ENCODE assay signal across 8 mouse cellular contexts in genomic region chr1:55236890-55237642, GRCm38 (mm10). TPM values are rescaled to one million over a fixed set of nuclear protein-coding genes. Genes with fewer than 3 reads are reported as not detected.
DNase-seq lines count a peak whose midpoint lies in the region; ATAC-seq and TF ChIP-seq lines count a peak whose summit lies in the region.

Mars2 (plus strand) TSS chr1:55237177.

- peaks cover 46% of the 10 kb centered on the region for H3K79me3 ChIP-seq in C2C12 (ENCODE audit: low read depth)

- WGBS in heart, embryonic 11.5 days (ENCODE audit: insufficient replicate concordance), result under 1% methylated on average over 82 of the region's 82 CpGs
- under 1% methylated on average over 82 of the region's 82 CpGs for WGBS in kidney, postnatal 0 days
- WGBS in liver, embryonic 12.5 days (ENCODE audit: insufficient replicate concordance), result under 1% methylated on average over 82 of the region's 82 CpGs
- WGBS in stomach, embryonic 15.5 days, result under 1% methylated on average over 82 of the region's 82 CpGs

- TF ChIP-seq CTCF in C2C12 (IDR thresholded peaks at IDR 0.05; ENCODE audit: control insufficient read depth, insufficient read depth, insufficient read length), result no peak
- TF ChIP-seq CTCF in brain, embryonic 14.5 days (IDR thresholded peaks at IDR 0.05; ENCODE audit: borderline replicate concordance, extremely low read depth, insufficient read depth, insufficient read length), result 0 out of 2 replicates have a peak, but pooled peaks have one; percentile 21
- peak; percentile 45 for TF ChIP-seq CTCF in kidney, postnatal 0 days (IDR thresholded peaks at IDR 0.05; ENCODE audit: low read depth)

- H3K79me2 ChIP-seq in C2C12 (ENCODE audit: control insufficient read depth, insufficient read depth), result peaks cover 50% of the 10 kb centered on the region

- 0 out of 2 replicates have a peak within 1 kb of the TSS, but pooled peaks have one; percentile 47 for H3K27ac ChIP-seq in heart, embryonic 11.5 days (ENCODE audit: low read depth, low read length)
- peak within 1 kb of the TSS; percentile 58; the same call in 1 of the 2 replicates for H3K27ac ChIP-seq in kidney, postnatal 0 days
- peak within 1 kb of the TSS; percentile 89 for H3K27ac ChIP-seq in liver, embryonic 12.5 days
- peak within 1 kb of the TSS; percentile 75 for H3K27ac ChIP-seq in stomach, embryonic 15.5 days

- peak within 1 kb of the TSS; percentile 98 for H3K4me2 ChIP-seq in heart, embryonic 11.5 days
- peak within 1 kb of the TSS; percentile 98 for H3K4me2 ChIP-seq in kidney, postnatal 0 days (ENCODE audit: low read length)
- peak within 1 kb of the TSS; percentile 92 for H3K4me2 ChIP-seq in liver, embryonic 12.5 days
- H3K4me2 ChIP-seq in stomach, embryonic 15.5 days, result peak within 1 kb of the TSS; percentile 92

- peaks cover 19% of the 10 kb centered on the region for H3K36me3 ChIP-seq in C2C12 (ENCODE audit: control insufficient read depth, insufficient read depth)
- peaks cover 10% of the 10 kb centered on the region for H3K36me3 ChIP-seq in erythroblast, embryonic 14.5 days (ENCODE audit: control insufficient read depth)
- H3K36me3 ChIP-seq in heart, embryonic 11.5 days (ENCODE audit: control insufficient read depth, insufficient read depth, low read length), result no peaks in the 10 kb centered on the region
- no peaks in the 10 kb centered on the region for H3K36me3 ChIP-seq in kidney, postnatal 0 days (ENCODE audit: insufficient read depth, low read length)
- H3K36me3 ChIP-seq in liver, embryonic 12.5 days, result peaks cover 8% of the 10 kb centered on the region
- H3K36me3 ChIP-seq in stomach, embryonic 15.5 days, result no peaks in the 10 kb centered on the region

- H3K4me1 ChIP-seq in erythroblast, embryonic 14.5 days (ENCODE audit: control insufficient read depth), result peaks cover 49% of the 10 kb centered on the region
- peaks cover 13% of the 10 kb centered on the region for H3K4me1 ChIP-seq in heart, embryonic 11.5 days (ENCODE audit: control insufficient read depth, insufficient read depth, low read length)
- peaks cover 13% of the 10 kb centered on the region; the same call in 1 of the 2 replicates for H3K4me1 ChIP-seq in kidney, postnatal 0 days (replicated peaks; ENCODE audit: insufficient read depth, low read length)
- peaks cover 43% of the 10 kb centered on the region for H3K4me1 ChIP-seq in liver, embryonic 12.5 days
- peaks cover 13% of the 10 kb centered on the region for H3K4me1 ChIP-seq in stomach, embryonic 15.5 days

- peak; percentile 96 for ATAC-seq in heart, embryonic 11.5 days (replicated peaks; ENCODE audit: insufficient number of reproducible peaks, low FRiP score, low TSS enrichment)
- ATAC-seq in kidney, postnatal 0 days (replicated peaks; ENCODE audit: low FRiP score, low read depth), result peak; percentile 98
- ATAC-seq in liver, embryonic 12.5 days, result peak; percentile 97
- peak; percentile 98 for ATAC-seq in stomach, embryonic 15.5 days (ENCODE audit: insufficient read depth, low FRiP score, low read depth)

- H3K4me3 ChIP-seq in C2C12 (ENCODE audit: insufficient read depth, poor library complexity, severe bottlenecking), result peak within 1 kb of the TSS; percentile 79
- H3K4me3 ChIP-seq in erythroblast, embryonic 14.5 days (replicated peaks), result peak within 1 kb of the TSS; percentile 78
- peak within 1 kb of the TSS; percentile 65 for H3K4me3 ChIP-seq in heart, embryonic 11.5 days (ENCODE audit: low read depth, low read length)
- peak within 1 kb of the TSS; percentile 63 for H3K4me3 ChIP-seq in kidney, postnatal 0 days (replicated peaks; ENCODE audit: low read depth, low read length)
- H3K4me3 ChIP-seq in liver, embryonic 12.5 days, result peak within 1 kb of the TSS; percentile 74
- peak within 1 kb of the TSS; percentile 90 for H3K4me3 ChIP-seq in stomach, embryonic 15.5 days (replicated peaks)

- peak; percentile 94 for TF ChIP-seq POLR2A in brain, embryonic 14.5 days (IDR thresholded peaks at IDR 0.05; ENCODE audit: borderline replicate concordance, extremely low read depth, insufficient read depth, insufficient read length, poor library complexity, severe bottlenecking)

- H3ac ChIP-seq in C2C12 (ENCODE audit: control insufficient read depth, insufficient read length, low read depth), result peak within 1 kb of the TSS; percentile 76

- no peaks in the 10 kb centered on the region for H3K9me3 ChIP-seq in erythroblast, embryonic 14.5 days (ENCODE audit: control insufficient read depth, low read length)
- H3K9me3 ChIP-seq in heart, embryonic 11.5 days (replicated peaks; ENCODE audit: control insufficient read depth, low read length), result no peaks in the 10 kb centered on the region
- H3K9me3 ChIP-seq in kidney, postnatal 0 days (replicated peaks; ENCODE audit: low read length), result no peaks in the 10 kb centered on the region
- H3K9me3 ChIP-seq in liver, embryonic 12.5 days (replicated peaks), result no peaks in the 10 kb centered on the region
- no peaks in the 10 kb centered on the region for H3K9me3 ChIP-seq in stomach, embryonic 15.5 days

- H3K9ac ChIP-seq in heart, embryonic 11.5 days (ENCODE audit: low read depth, low read length), result peak within 1 kb of the TSS; percentile 77
- H3K9ac ChIP-seq in kidney, postnatal 0 days (ENCODE audit: low read depth, low read length), result peak within 1 kb of the TSS; percentile 66
- peak within 1 kb of the TSS; percentile 85 for H3K9ac ChIP-seq in liver, embryonic 12.5 days
- H3K9ac ChIP-seq in stomach, embryonic 15.5 days, result peak within 1 kb of the TSS; percentile 69

- peak; percentile 98 for DNase-seq in brain, embryonic 14.5 days (ENCODE audit: low read depth)
- peak; percentile 98 for DNase-seq in kidney, postnatal 0 days (ENCODE audit: low spot score)
- peak; percentile 88 to 94 for DNase-seq in natural killer cell, adult 2 months (ENCODE audit: low spot score in 2 of 2)

- H3K27me3 ChIP-seq in C2C12 (ENCODE audit: control insufficient read depth, insufficient read depth, insufficient read length), result no peaks in the 10 kb centered on the region
- peaks cover 2% of the 10 kb centered on the region; the same call in 1 of the 2 replicates for H3K27me3 ChIP-seq in erythroblast, embryonic 14.5 days (ENCODE audit: control insufficient read depth)
- no peaks in the 10 kb centered on the region; the same call in 1 of the 2 replicates for H3K27me3 ChIP-seq in heart, embryonic 11.5 days (ENCODE audit: control insufficient read depth, insufficient read depth, low read length)
- no peaks in the 10 kb centered on the region for H3K27me3 ChIP-seq in kidney, postnatal 0 days (ENCODE audit: insufficient read depth, low read length)
- H3K27me3 ChIP-seq in liver, embryonic 12.5 days (replicated peaks), result 0 out of 2 replicates have a peak, but pooled peaks cover 3% of the 10 kb centered on the region
- H3K27me3 ChIP-seq in stomach, embryonic 15.5 days (replicated peaks), result no peaks in the 10 kb centered on the region

TF ChIP-seq in C2C12, 6 proteins besides CTCF, POLR2A, EP300 and RAD21:
- TF ChIP-seq MAX (IDR thresholded peaks at IDR 0.05), result peak; percentile 76
- no peak for TF ChIP-seq MYOG (IDR thresholded peaks at IDR 0.05; ENCODE audit: control insufficient read depth, extremely low read depth, insufficient read length)

RNA-seq across cellular contexts. Expression of gene Mars2, which starts in this region (rescaled TPM):
- 1.8 TPM for polyA plus RNA-seq in C2C12 (2012; fragmentation: generic; extraction: Trizol)
- 4.1 and 4.3 TPM in 2 replicates for polyA plus RNA-seq in brain, embryonic 14.5 days (2012; rRNA removed)
- polyA plus RNA-seq in erythroblast, embryonic 14.5 days (2012), result 0.05 and 0.07 TPM in 2 replicates
- 3.9 and 4.0 TPM in 2 replicates for polyA plus RNA-seq in heart, embryonic 11.5 days (2014; fragmentation: Nextera tagmentation; extraction: Ambion mirVana)
- polyA plus RNA-seq in kidney, postnatal 0 days (2015; fragmentation: Nextera tagmentation; extraction: Ambion mirVana), result 1.8 and 2.0 TPM in 2 replicates
- polyA plus RNA-seq in liver, embryonic 12.5 days (2016; fragmentation: Nextera tagmentation; extraction: Ambion mirVana), result 4.2 TPM in 2 replicates
- 3.4 and 3.6 TPM in 2 replicates for polyA plus RNA-seq in stomach, embryonic 15.5 days (2015; fragmentation: Nextera tagmentation; extraction: Ambion mirVana)

Comparison
In these comparisons a context has a peak if more than half of its experiments do, and no peak if none do; other contexts are left out.
1. Peak in every context shown above with its lines: DNase-seq, ATAC-seq, H3K4me3 ChIP-seq and H3K27ac ChIP-seq.